Mouse (Mus musculus): Measurements from ENCODE around the gene Tmem107.

DNA sequence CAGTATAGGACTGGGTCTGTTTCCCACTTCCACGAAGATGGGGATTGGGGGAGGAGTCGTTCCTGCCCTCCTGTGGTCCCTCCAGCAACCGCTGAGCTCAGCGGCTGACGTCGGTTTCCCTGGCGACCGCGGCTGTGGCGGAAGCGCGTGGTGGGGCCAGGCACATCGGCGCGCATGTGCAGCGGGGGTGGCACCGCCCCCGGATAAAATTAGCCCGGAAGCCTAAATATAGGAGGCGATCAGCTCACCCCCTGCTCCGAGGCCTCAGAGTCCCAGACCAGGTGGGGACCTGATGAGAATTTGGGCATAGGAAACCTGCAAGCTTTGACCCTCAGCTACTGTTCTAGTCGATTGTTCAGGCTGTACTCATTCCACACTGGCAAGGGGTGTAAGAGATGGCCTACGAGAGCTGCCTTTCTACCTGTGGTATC, 29.3 kb downstream of the Tmem107 start:
- peak; percentile 40; the same call in 1 of the 2 replicates for TF ChIP-seq CTCF (IDR thresholded peaks at IDR 0.05; ENCODE audit: borderline replicate concordance, control insufficient read depth, extremely low read depth, insufficient read depth, low read length, poor library complexity)
- peak; percentile 51; the same call in 1 of the 2 replicates for TF ChIP-seq POLR2A (IDR thresholded peaks at IDR 0.05; ENCODE audit: control insufficient read depth, extremely low read depth, insufficient read depth, low read length, poor library complexity)
